Mouse (Mus musculus) cortical plate, adult 2 months (tissue): ENCODE data around the gene Tub. TPM values are rescaled to one million over a fixed set of nuclear protein-coding genes. Genes with fewer than 3 reads are reported as not detected.
A peak's percentile ranks its signal among the peaks of the same experiment; 100 is the strongest.

Experiments
- H3K27ac ChIP-seq: fragments of 200-500 bp; 2 replicates; pipeline ENCODE4 v1.5.1; 2012; ENCODE audit warnings: low read length, control low read depth, inconsistent platforms; ENCODE audit not compliant: insufficient read depth
- H3K4me1 ChIP-seq: fragments of 200-500 bp; 2 replicates; pipeline ENCODE4 v1.6.1; 2011; ENCODE audit warnings: low read length; ENCODE audit not compliant: control insufficient read depth, insufficient read depth
- H3K4me3 ChIP-seq: fragments of 200-500 bp; 2 replicates; pipeline ENCODE4 v1.5.1; 2011; ENCODE audit warnings: mild to moderate bottlenecking, low read length, control low read depth; ENCODE audit not compliant: insufficient read depth
- CTCF ChIP-seq: fragments of 200-500 bp; IDR thresholded peaks from 2 replicates; pipeline ENCODE4 v1.5.1; 2011; ENCODE audit warnings: mild to moderate bottlenecking, control low read depth, low read length; ENCODE audit not compliant: insufficient read depth; ENCODE audit errors: extremely low read depth
- POLR2A ChIP-seq: fragments of 200-500 bp; IDR thresholded peaks from 2 replicates; pipeline ENCODE4 v1.6.1; 2011; ENCODE audit warnings: mild to moderate bottlenecking, low read length, control low read depth; ENCODE audit not compliant: insufficient read depth; ENCODE audit errors: extremely low read depth
- polyA plus RNA-seq: library from polyadenylated mRNA; depleted of rRNA; stranded (reverse); fragments of >200 nt; gene quantifications from 2 replicates; pipeline ENCODE4 v1.2.3, GENCODE M21; 2012; rRNA removed

Gene Tub
- polyA plus RNA-seq, 1 experiment, result 161 TPM

GRCm38 (mm10) chr7:109069641-109070040, 119.5 kb downstream of the Tub start:
- H3K4me1 ChIP-seq, result no peaks in the 10 kb centered on the region; the same call in 1 of the 2 replicates
- H3K27ac ChIP-seq, result no peak overlapping the region
- H3K4me3 ChIP-seq, result no peak overlapping the region
- TF ChIP-seq CTCF, result no peak
- TF ChIP-seq POLR2A, result no peak

GRCm38 (mm10) chr7:109072326-109072725, 122.2 kb downstream of the Tub start:
- TF ChIP-seq CTCF (no peak), POLR2A (no peak)
- Histone ChIP-seq H3K4me3 (no peak overlapping the region), H3K27ac (no peak overlapping the region), H3K4me1 (peaks cover 4% of the 10 kb centered on the region)

GRCm38 (mm10) chr7:109082269-109083112, 132.4 kb downstream of the Tub start:
- Histone ChIP-seq H3K4me1 (peaks cover 2% of the 10 kb centered on the region; the same call in 1 of the 2 replicates), H3K4me3 (peak overlapping the region; percentile 36), H3K27ac (no peak overlapping the region)
- TF ChIP-seq POLR2A (no peak), CTCF (no peak)

- TF ChIP-seq POLR2A, result peak; percentile 67
- TF ChIP-seq CTCF, result no peak
- H3K4me3 ChIP-seq, result peak within 1 kb of the TSS; percentile 36
- peaks cover 2% of the 10 kb centered on the region; the same call in 1 of the 2 replicates for H3K4me1 ChIP-seq
- H3K27ac ChIP-seq, result no peak within 1 kb of the TSS
Measured at GRCm38 (mm10) chr7:109083113-109083812, 133.1 kb downstream of the Tub start, which contains the start of gene Ric3. Ric3 (minus strand) TSS chr7:109083331.

- Histone ChIP-seq H3K4me3 (no peak overlapping the region; the same call in 1 of the 2 replicates), H3K4me1 (peaks cover 2% of the 10 kb centered on the region; the same call in 1 of the 2 replicates), H3K27ac (no peak overlapping the region)
- TF ChIP-seq POLR2A, result no peak
- no peak for TF ChIP-seq CTCF
Measured at GRCm38 (mm10) chr7:109083813-109084184, 133.7 kb downstream of the Tub start.

Other genes with a start within 250 kb of the Tub start
- not detected in 2 replicates for gene Olfr512, start 237.0 kb upstream of the Tub start, polyA plus RNA-seq
- gene Olfr513, start 199.4 kb upstream of the Tub start, polyA plus RNA-seq, result not detected in 2 replicates
- not detected in 2 replicates for gene Olfr514, start 124.3 kb upstream of the Tub start, polyA plus RNA-seq
- not detected in 2 replicates for gene Olfr516, start 99.8 kb upstream of the Tub start, polyA plus RNA-seq
- not detected in 2 replicates for gene Olfr517, start 78.0 kb upstream of the Tub start, polyA plus RNA-seq
- gene Olfr518, start 65.3 kb upstream of the Tub start, polyA plus RNA-seq, result not detected in 2 replicates
- gene Olfr519, start 55.9 kb upstream of the Tub start, polyA plus RNA-seq, result not detected in 2 replicates
- gene Nlrp10, start 20.2 kb upstream of the Tub start, polyA plus RNA-seq, result 0.04 and 0.06 TPM in 2 replicates
- 91.9 and 95.0 TPM in 2 replicates for gene Eif3f, start 15.9 kb upstream of the Tub start, polyA plus RNA-seq
- gene Ric3, start 133.0 kb downstream of the Tub start, polyA plus RNA-seq, result 42.7 and 42.8 TPM in 2 replicates
- gene Lmo1, start 224.9 kb downstream of the Tub start, polyA plus RNA-seq, result 24.0 and 30.5 TPM in 2 replicates